Mouse (Mus musculus): Measurements from ENCODE around the gene Nepn. TPM values are rescaled to one million over a fixed set of nuclear protein-coding genes. Genes with fewer than 3 reads are reported as not detected.

The Nepn gene
- polyA plus RNA-seq, 1 experiment from 2014 or later, result 3.0 TPM

- Histone ChIP-seq H3K4me2 (ENCODE audit: low read length) (peak within 1 kb of the TSS; percentile 66), H3K9ac (ENCODE audit: low read length) (peak within 1 kb of the TSS; percentile 92), H3K4me1 (replicated peaks; ENCODE audit: control insufficient read depth, insufficient read depth, low read length) (peaks cover 12% of the 10 kb centered on the region), H3K36me3 (ENCODE audit: control insufficient read depth, insufficient read depth, low read length) (0 out of 2 replicates have a peak, but pooled peaks cover 7% of the 10 kb centered on the region), H3K9me3 (ENCODE audit: control insufficient read depth, low read length) (no peaks in the 10 kb centered on the region), H3K27me3 (replicated peaks; ENCODE audit: control insufficient read depth, insufficient read depth, low read length) (no peaks in the 10 kb centered on the region), H3K4me3 (ENCODE audit: low read depth, low read length) (peak within 1 kb of the TSS; percentile 85), H3K27ac (ENCODE audit: low read depth) (peak within 1 kb of the TSS; percentile 90)
- WGBS, result under 1% methylated on average over 69 of the region's 79 CpGs
- peak; percentile 98 for ATAC-seq (replicated peaks; ENCODE audit: low FRiP score, low TSS enrichment, low read depth)
- peak; percentile 97 for DNase-seq (ENCODE audit: low spot score)
These were observed 28.7 kb downstream of the Nepn start, which contains the start of gene Nus1 for GRCm38 (mm10) chr10:52417299-52417997. Gene Nus1 (plus strand): TSS chr10:52417547.

GRCm38 (mm10) chr10:52417998-52418860 lies 29.5 kb downstream of the Nepn start:
- DNase-seq (ENCODE audit: low spot score), result peak; percentile 85
- ATAC-seq (replicated peaks; ENCODE audit: low FRiP score, low TSS enrichment, low read depth), result peak; percentile 54
- peak overlapping the region; percentile 85 for H3K4me3 ChIP-seq (ENCODE audit: low read depth, low read length)
- H3K4me2 ChIP-seq (ENCODE audit: low read length), result peak overlapping the region; percentile 66
- WGBS, result 2% methylated on average over 39 of the region's 39 CpGs
- H3K27me3 ChIP-seq (replicated peaks; ENCODE audit: control insufficient read depth, insufficient read depth, low read length), result no peaks in the 10 kb centered on the region
- peak overlapping the region; percentile 92 for H3K9ac ChIP-seq (ENCODE audit: low read length)
- H3K9me3 ChIP-seq (ENCODE audit: control insufficient read depth, low read length), result no peaks in the 10 kb centered on the region
- H3K36me3 ChIP-seq (ENCODE audit: control insufficient read depth, insufficient read depth, low read length), result 0 out of 2 replicates have a peak, but pooled peaks cover 7% of the 10 kb centered on the region
- peak overlapping the region; percentile 90 for H3K27ac ChIP-seq (ENCODE audit: low read depth)
- H3K4me1 ChIP-seq (replicated peaks; ENCODE audit: control insufficient read depth, insufficient read depth, low read length), result peaks cover 12% of the 10 kb centered on the region

- no peak overlapping the region for H3K27ac ChIP-seq (ENCODE audit: low read depth)
- WGBS, result 54% methylated on average over 5 of the region's 5 CpGs
- DNase-seq (ENCODE audit: low spot score), result no peak
- H3K36me3 ChIP-seq (ENCODE audit: control insufficient read depth, insufficient read depth, low read length), result 0 out of 2 replicates have a peak, but pooled peaks cover 7% of the 10 kb centered on the region
- H3K4me2 ChIP-seq (ENCODE audit: low read length), result peak overlapping the region; percentile 66
- H3K4me3 ChIP-seq (ENCODE audit: low read depth, low read length), result peak overlapping the region; percentile 85
- no peaks in the 10 kb centered on the region for H3K27me3 ChIP-seq (replicated peaks; ENCODE audit: control insufficient read depth, insufficient read depth, low read length)
- no peak for ATAC-seq (replicated peaks; ENCODE audit: low FRiP score, low TSS enrichment, low read depth)
- H3K4me1 ChIP-seq (replicated peaks; ENCODE audit: control insufficient read depth, insufficient read depth, low read length), result peaks cover 12% of the 10 kb centered on the region
- peak overlapping the region; percentile 92; the same call in 1 of the 2 replicates for H3K9ac ChIP-seq (ENCODE audit: low read length)
- H3K9me3 ChIP-seq (ENCODE audit: control insufficient read depth, low read length), result no peaks in the 10 kb centered on the region
These were observed 30.2 kb downstream of the Nepn start for GRCm38 (mm10) chr10:52418931-52419330.

GRCm38 (mm10) chr10:52419402-52419801 lies 30.6 kb downstream of the Nepn start:
- H3K27ac ChIP-seq (ENCODE audit: low read depth), result no peak overlapping the region
- no peak for ATAC-seq (replicated peaks; ENCODE audit: low FRiP score, low TSS enrichment, low read depth)
- peaks cover 12% of the 10 kb centered on the region for H3K4me1 ChIP-seq (replicated peaks; ENCODE audit: control insufficient read depth, insufficient read depth, low read length)
- 0 out of 2 replicates have a peak overlapping the region, but pooled peaks have one; percentile 92 for H3K9ac ChIP-seq (ENCODE audit: low read length)
- no peaks in the 10 kb centered on the region for H3K27me3 ChIP-seq (replicated peaks; ENCODE audit: control insufficient read depth, insufficient read depth, low read length)
- WGBS, result 76% methylated on average over 4 of the region's 4 CpGs
- peak overlapping the region; percentile 85; the same call in 1 of the 2 replicates for H3K4me3 ChIP-seq (ENCODE audit: low read depth, low read length)
- no peaks in the 10 kb centered on the region for H3K9me3 ChIP-seq (ENCODE audit: control insufficient read depth, low read length)
- H3K36me3 ChIP-seq (ENCODE audit: control insufficient read depth, insufficient read depth, low read length), result 0 out of 2 replicates have a peak, but pooled peaks cover 7% of the 10 kb centered on the region
- DNase-seq (ENCODE audit: low spot score), result no peak
- H3K4me2 ChIP-seq (ENCODE audit: low read length), result peak overlapping the region; percentile 66

DNA sequence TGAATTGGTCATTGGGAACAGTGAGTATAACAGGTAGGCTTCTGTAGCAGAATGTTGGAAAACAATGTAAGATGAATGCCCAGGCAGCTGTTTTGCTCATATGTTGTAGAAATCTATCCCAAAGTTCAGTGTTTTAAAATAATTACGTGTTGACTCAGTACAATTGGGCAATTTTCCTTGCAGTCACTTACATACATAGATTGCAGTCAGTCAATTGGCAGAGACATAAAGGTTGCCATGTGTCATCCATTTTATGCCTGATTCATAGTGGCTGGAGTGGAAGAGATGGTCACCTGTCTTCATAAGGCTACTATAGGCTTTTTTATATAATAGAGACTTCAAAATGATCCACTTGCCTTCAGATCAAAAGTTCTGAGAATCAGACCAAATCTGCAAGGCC lies 31.8 kb downstream of the Nepn start:
- no peak overlapping the region for H3K4me3 ChIP-seq (ENCODE audit: low read depth, low read length)
- DNase-seq (ENCODE audit: low spot score) (no peak), ATAC-seq (replicated peaks; ENCODE audit: low FRiP score, low TSS enrichment, low read depth) (no peak)
- H3K4me1 ChIP-seq (replicated peaks; ENCODE audit: control insufficient read depth, insufficient read depth, low read length), result peaks cover 12% of the 10 kb centered on the region
- WGBS, result 94% methylated on average over 1 of the region's 1 CpGs
- H3K36me3 ChIP-seq (ENCODE audit: control insufficient read depth, insufficient read depth, low read length), result 0 out of 2 replicates have a peak, but pooled peaks cover 7% of the 10 kb centered on the region
- no peak overlapping the region for H3K9ac ChIP-seq (ENCODE audit: low read length)
- H3K4me2 ChIP-seq (ENCODE audit: low read length), result no peak overlapping the region
- no peaks in the 10 kb centered on the region for H3K27me3 ChIP-seq (replicated peaks; ENCODE audit: control insufficient read depth, insufficient read depth, low read length)
- no peak overlapping the region for H3K27ac ChIP-seq (ENCODE audit: low read depth)
- H3K9me3 ChIP-seq (ENCODE audit: control insufficient read depth, low read length), result no peaks in the 10 kb centered on the region

- Histone ChIP-seq H3K4me3 (ENCODE audit: low read depth, low read length) (no peak overlapping the region), H3K4me1 (replicated peaks; ENCODE audit: control insufficient read depth, insufficient read depth, low read length) (peaks cover 12% of the 10 kb centered on the region), H3K9me3 (ENCODE audit: control insufficient read depth, low read length) (no peaks in the 10 kb centered on the region), H3K36me3 (ENCODE audit: control insufficient read depth, insufficient read depth, low read length) (0 out of 2 replicates have a peak, but pooled peaks cover 7% of the 10 kb centered on the region), H3K4me2 (ENCODE audit: low read length) (no peak overlapping the region), H3K27ac (ENCODE audit: low read depth) (no peak overlapping the region), H3K9ac (ENCODE audit: low read length) (no peak overlapping the region), H3K27me3 (replicated peaks; ENCODE audit: control insufficient read depth, insufficient read depth, low read length) (no peaks in the 10 kb centered on the region)
- no peak for DNase-seq (ENCODE audit: low spot score)
- WGBS, result 90% methylated on average over 6 of the region's 6 CpGs
- no peak for ATAC-seq (replicated peaks; ENCODE audit: low FRiP score, low TSS enrichment, low read depth)
These were observed 32.9 kb downstream of the Nepn start for GRCm38 (mm10) chr10:52421716-52422115.

GRCm38 (mm10) chr10:52423097-52423496 lies 34.3 kb downstream of the Nepn start:
- H3K4me3 ChIP-seq (ENCODE audit: low read depth, low read length), result no peak overlapping the region
- H3K27ac ChIP-seq (ENCODE audit: low read depth), result no peak overlapping the region
- no peak overlapping the region for H3K9ac ChIP-seq (ENCODE audit: low read length)
- DNase-seq (ENCODE audit: low spot score), result no peak
- H3K4me1 ChIP-seq (replicated peaks; ENCODE audit: control insufficient read depth, insufficient read depth, low read length), result peaks cover 15% of the 10 kb centered on the region
- no peaks in the 10 kb centered on the region for H3K9me3 ChIP-seq (ENCODE audit: control insufficient read depth, low read length)
- 0 out of 2 replicates have a peak, but pooled peaks cover 7% of the 10 kb centered on the region for H3K36me3 ChIP-seq (ENCODE audit: control insufficient read depth, insufficient read depth, low read length)
- no peaks in the 10 kb centered on the region for H3K27me3 ChIP-seq (replicated peaks; ENCODE audit: control insufficient read depth, insufficient read depth, low read length)
- H3K4me2 ChIP-seq (ENCODE audit: low read length), result no peak overlapping the region
- 76% methylated on average over 2 of the region's 2 CpGs for WGBS
- no peak for ATAC-seq (replicated peaks; ENCODE audit: low FRiP score, low TSS enrichment, low read depth)

DNA sequence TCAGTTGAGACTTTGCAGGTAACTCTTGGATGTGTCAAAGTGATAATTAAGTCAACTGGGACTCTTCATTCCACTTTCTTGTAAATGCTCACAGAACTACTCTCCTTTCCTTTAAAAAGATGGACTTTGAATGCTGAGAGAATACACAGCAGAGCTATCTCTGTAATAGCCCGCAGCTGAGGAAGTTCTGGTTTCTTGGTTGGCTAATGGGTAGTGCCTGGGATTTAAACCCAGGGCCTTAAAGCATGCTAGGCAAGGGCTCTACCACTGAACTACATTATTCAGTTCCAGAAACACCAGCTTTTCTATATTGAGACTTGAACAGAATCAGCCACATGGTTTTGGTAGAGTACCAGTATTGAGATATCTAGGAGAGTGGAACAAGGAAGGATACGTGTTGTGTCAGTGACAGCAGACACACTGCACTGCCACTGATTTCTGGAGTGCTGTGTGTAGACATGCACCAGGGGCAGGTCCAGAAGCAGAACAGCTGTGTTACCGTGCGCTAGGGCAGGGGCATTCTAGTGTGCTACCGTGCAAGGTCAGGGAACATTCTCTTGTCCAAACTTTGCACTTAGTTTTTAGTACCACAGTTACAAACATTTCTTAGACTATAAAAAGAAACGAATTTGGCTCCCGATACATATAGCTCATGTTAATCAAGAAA lies 37.7 kb downstream of the Nepn start:
- H3K27me3 ChIP-seq (replicated peaks; ENCODE audit: control insufficient read depth, insufficient read depth, low read length), result no peaks in the 10 kb centered on the region
- H3K9me3 ChIP-seq (ENCODE audit: control insufficient read depth, low read length), result no peaks in the 10 kb centered on the region
- no peak overlapping the region for H3K4me2 ChIP-seq (ENCODE audit: low read length)
- H3K27ac ChIP-seq (ENCODE audit: low read depth), result no peak overlapping the region
- no peak overlapping the region for H3K9ac ChIP-seq (ENCODE audit: low read length)
- no peak for DNase-seq (ENCODE audit: low spot score)
- no peak for ATAC-seq (replicated peaks; ENCODE audit: low FRiP score, low TSS enrichment, low read depth)
- 0 out of 2 replicates have a peak, but pooled peaks cover 3% of the 10 kb centered on the region for H3K4me1 ChIP-seq (replicated peaks; ENCODE audit: control insufficient read depth, insufficient read depth, low read length)
- peaks cover 21% of the 10 kb centered on the region for H3K36me3 ChIP-seq (ENCODE audit: control insufficient read depth, insufficient read depth, low read length)
- no peak overlapping the region for H3K4me3 ChIP-seq (ENCODE audit: low read depth, low read length)
- 78% methylated on average over 7 of the region's 7 CpGs for WGBS
